Mouse (Mus musculus): Measurements from ENCODE around the gene Adprhl1. TPM values are rescaled to one million over a fixed set of nuclear protein-coding genes. Genes with fewer than 3 reads are reported as not detected.

Adprhl1 gene
- total and polyA plus RNA-seq, 2 experiments from 2014 or later = 252 to 337 TPM

DNA sequence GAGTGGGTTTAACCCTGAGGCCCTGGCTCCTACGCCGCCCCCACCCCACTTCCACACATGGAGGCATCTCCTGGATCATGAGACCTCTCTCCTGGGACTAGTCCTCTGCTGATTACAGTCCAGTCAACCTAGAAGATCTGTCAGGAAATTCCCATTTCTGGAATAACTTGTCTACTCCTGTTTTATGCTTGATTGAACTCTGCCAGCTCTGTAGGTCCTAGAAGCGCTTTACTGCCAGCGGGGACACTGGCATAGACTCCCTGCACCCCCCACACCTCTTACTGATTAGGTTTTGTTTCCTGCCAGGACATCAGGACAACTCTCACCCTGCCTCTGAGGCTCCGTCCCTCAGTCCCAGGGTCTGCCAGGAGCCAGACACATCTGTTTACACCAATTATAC is 56.5 kb downstream of the Adprhl1 start:
- 82% methylated on average over 5 of the region's 5 CpGs for WGBS
- ATAC-seq (ENCODE audit: insufficient read depth, low read depth) (no peak), DNase-seq (ENCODE audit: low spot score) (no peak)
- Histone ChIP-seq H3K27me3 (ENCODE audit: control insufficient read depth, insufficient read depth, low read length) (peaks cover 21% of the 10 kb centered on the region; the same call in 1 of the 2 replicates), H3K9ac (replicated peaks; ENCODE audit: low read depth, low read length) (no peak overlapping the region), H3K4me1 (ENCODE audit: control insufficient read depth, insufficient read depth) (peaks cover 16% of the 10 kb centered on the region; the same call in 1 of the 2 replicates), H3K27ac (ENCODE audit: low read depth) (no peak overlapping the region), H3K4me2 (ENCODE audit: low read depth, low read length) (no peak overlapping the region), H3K36me3 (replicated peaks; ENCODE audit: control insufficient read depth, insufficient read depth, low read length) (no peaks in the 10 kb centered on the region), H3K4me3 (ENCODE audit: low read depth, low read length) (no peak overlapping the region), H3K9me3 (replicated peaks; ENCODE audit: control insufficient read depth, low read length) (no peaks in the 10 kb centered on the region)
- TF ChIP-seq CTCF (IDR thresholded peaks at IDR 0.05; ENCODE audit: low read depth) (no peak), EP300 (IDR thresholded peaks at IDR 0.05; ENCODE audit: low read depth) (no peak)

DNA sequence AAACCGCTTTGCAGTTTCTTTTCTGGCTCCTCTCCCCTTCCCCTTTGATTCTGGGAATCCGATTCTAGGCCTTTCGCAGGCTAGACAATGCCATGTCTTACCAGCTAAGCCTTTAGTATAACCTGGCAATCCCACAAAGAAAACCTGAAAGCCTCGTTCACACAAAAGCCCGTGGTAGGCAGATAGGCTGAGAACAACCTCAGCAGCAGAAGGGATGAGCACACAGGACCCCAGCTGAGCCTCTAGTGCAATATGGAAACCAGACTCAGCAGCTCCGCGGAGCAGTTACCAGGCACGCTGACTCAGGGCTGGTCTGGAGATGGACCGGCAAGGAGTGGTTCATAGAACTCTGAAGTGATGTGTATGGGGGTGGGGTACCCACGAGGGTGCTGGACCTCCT is 59.1 kb downstream of the Adprhl1 start:
- Histone ChIP-seq H3K4me2 (ENCODE audit: low read depth, low read length) (no peak overlapping the region), H3K36me3 (replicated peaks; ENCODE audit: control insufficient read depth, insufficient read depth, low read length) (no peaks in the 10 kb centered on the region), H3K4me3 (ENCODE audit: low read depth, low read length) (no peak overlapping the region), H3K4me1 (ENCODE audit: control insufficient read depth, insufficient read depth) (0 out of 2 replicates have a peak, but pooled peaks cover 2% of the 10 kb centered on the region), H3K9me3 (replicated peaks; ENCODE audit: control insufficient read depth, low read length) (no peaks in the 10 kb centered on the region), H3K27me3 (ENCODE audit: control insufficient read depth, insufficient read depth, low read length) (peaks cover 9% of the 10 kb centered on the region; the same call in 1 of the 2 replicates), H3K9ac (replicated peaks; ENCODE audit: low read depth, low read length) (no peak overlapping the region), H3K27ac (ENCODE audit: low read depth) (no peak overlapping the region)
- TF ChIP-seq EP300 (IDR thresholded peaks at IDR 0.05; ENCODE audit: low read depth) (no peak), CTCF (IDR thresholded peaks at IDR 0.05; ENCODE audit: low read depth) (no peak)
- ATAC-seq (ENCODE audit: insufficient read depth, low read depth) = no peak
- no peak for DNase-seq (ENCODE audit: low spot score)
- 51% methylated on average over 10 of the region's 10 CpGs for WGBS

DNA sequence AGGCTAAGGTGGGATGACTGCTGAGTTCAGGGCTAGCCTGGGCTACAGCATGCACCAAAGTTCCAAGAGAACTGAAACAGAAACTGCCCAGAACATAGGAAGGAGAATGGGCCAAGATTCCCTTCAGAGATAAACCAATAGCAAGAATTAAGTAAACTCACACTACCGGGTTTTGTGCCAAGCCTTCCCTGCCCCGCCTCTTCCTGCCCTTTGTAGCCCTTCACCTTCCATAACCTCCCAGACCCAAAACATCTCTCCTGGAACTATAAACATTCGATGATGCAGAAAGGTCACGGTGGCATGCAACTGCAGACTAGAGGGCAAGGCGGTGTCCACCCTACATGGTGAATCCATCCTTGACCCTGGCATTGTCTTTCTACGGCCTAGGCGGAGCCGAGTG is 63.7 kb downstream of the Adprhl1 start:
- no peak for DNase-seq (ENCODE audit: low spot score)
- H3K4me1 ChIP-seq (ENCODE audit: control insufficient read depth, insufficient read depth) = no peaks in the 10 kb centered on the region
- WGBS = 89% methylated on average over 8 of the region's 8 CpGs
- no peak overlapping the region for H3K4me3 ChIP-seq (ENCODE audit: low read depth, low read length)
- H3K27me3 ChIP-seq (ENCODE audit: control insufficient read depth, insufficient read depth, low read length) = no peaks in the 10 kb centered on the region
- no peak overlapping the region for H3K27ac ChIP-seq (ENCODE audit: low read depth)
- no peaks in the 10 kb centered on the region for H3K9me3 ChIP-seq (replicated peaks; ENCODE audit: control insufficient read depth, low read length)
- H3K4me2 ChIP-seq (ENCODE audit: low read depth, low read length) = no peak overlapping the region
- ATAC-seq (ENCODE audit: insufficient read depth, low read depth) = no peak
- no peak overlapping the region for H3K9ac ChIP-seq (replicated peaks; ENCODE audit: low read depth, low read length)
- TF ChIP-seq EP300 (IDR thresholded peaks at IDR 0.05; ENCODE audit: low read depth) (no peak), CTCF (IDR thresholded peaks at IDR 0.05; ENCODE audit: low read depth) (no peak)
- no peaks in the 10 kb centered on the region for H3K36me3 ChIP-seq (replicated peaks; ENCODE audit: control insufficient read depth, insufficient read depth, low read length)

DNA sequence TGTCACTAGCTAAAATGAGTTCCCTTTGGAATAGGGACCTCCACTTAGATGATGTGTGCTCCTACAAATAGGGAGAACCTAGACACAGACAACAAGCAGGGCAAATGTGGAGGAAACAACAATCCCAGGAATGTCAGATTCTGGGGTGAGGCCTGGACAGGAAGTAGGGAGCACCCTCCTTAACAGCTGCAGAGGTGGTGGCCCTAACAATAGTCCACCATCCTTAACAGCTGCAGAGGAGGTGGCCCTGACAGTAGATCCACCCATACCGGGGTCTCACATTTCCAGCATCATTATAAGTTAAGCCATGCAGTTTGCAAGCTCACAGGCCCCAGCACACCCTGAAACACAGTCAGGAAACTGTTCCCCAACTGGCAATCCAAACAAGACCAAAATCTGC is 65.1 kb downstream of the Adprhl1 start:
- no peaks in the 10 kb centered on the region for H3K4me1 ChIP-seq (ENCODE audit: control insufficient read depth, insufficient read depth)
- H3K4me2 ChIP-seq (ENCODE audit: low read depth, low read length) = no peak overlapping the region
- no peak overlapping the region for H3K9ac ChIP-seq (replicated peaks; ENCODE audit: low read depth, low read length)
- H3K4me3 ChIP-seq (ENCODE audit: low read depth, low read length) = no peak overlapping the region
- DNase-seq (ENCODE audit: low spot score) = no peak
- TF ChIP-seq EP300 (IDR thresholded peaks at IDR 0.05; ENCODE audit: low read depth) (no peak), CTCF (IDR thresholded peaks at IDR 0.05; ENCODE audit: low read depth) (no peak)
- no peaks in the 10 kb centered on the region for H3K36me3 ChIP-seq (replicated peaks; ENCODE audit: control insufficient read depth, insufficient read depth, low read length)
- no peak overlapping the region for H3K27ac ChIP-seq (ENCODE audit: low read depth)
- no peaks in the 10 kb centered on the region for H3K9me3 ChIP-seq (replicated peaks; ENCODE audit: control insufficient read depth, low read length)
- H3K27me3 ChIP-seq (ENCODE audit: control insufficient read depth, insufficient read depth, low read length) = no peaks in the 10 kb centered on the region
- WGBS = 75% methylated on average over 1 of the region's 1 CpGs
- ATAC-seq (ENCODE audit: insufficient read depth, low read depth) = no peak

DNA sequence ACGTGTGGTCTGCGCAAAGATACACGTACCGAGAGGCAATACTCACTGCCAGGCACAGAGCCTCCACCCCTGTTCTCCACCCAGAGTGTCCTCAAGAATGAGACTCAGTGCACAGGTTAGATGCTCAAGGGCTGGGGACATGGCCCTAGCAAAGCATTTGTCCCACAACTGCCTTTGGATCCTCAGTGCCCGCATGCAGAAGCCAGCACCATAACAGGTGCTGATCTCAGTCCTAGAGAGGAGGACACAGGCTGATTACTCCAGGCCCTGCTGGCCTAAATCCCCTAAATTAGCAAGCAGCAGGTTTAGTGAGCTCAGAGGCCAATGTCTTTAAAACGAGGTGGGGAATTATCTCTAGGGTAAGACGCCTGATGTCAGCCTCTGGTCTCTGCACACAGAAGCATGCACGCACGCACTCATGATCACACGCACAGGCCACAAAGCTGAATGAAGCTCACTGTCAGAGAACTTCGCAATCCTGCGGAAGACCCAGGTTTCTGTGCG is 65.9 kb downstream of the Adprhl1 start:
- ATAC-seq (ENCODE audit: insufficient read depth, low read depth) (no peak), DNase-seq (ENCODE audit: low spot score) (no peak)
- no peaks in the 10 kb centered on the region for H3K36me3 ChIP-seq (replicated peaks; ENCODE audit: control insufficient read depth, insufficient read depth, low read length)
- no peaks in the 10 kb centered on the region for H3K4me1 ChIP-seq (ENCODE audit: control insufficient read depth, insufficient read depth)
- H3K27ac ChIP-seq (ENCODE audit: low read depth) = no peak overlapping the region
- H3K9me3 ChIP-seq (replicated peaks; ENCODE audit: control insufficient read depth, low read length) = no peaks in the 10 kb centered on the region
- H3K4me2 ChIP-seq (ENCODE audit: low read depth, low read length) = no peak overlapping the region
- no peak overlapping the region for H3K9ac ChIP-seq (replicated peaks; ENCODE audit: low read depth, low read length)
- no peaks in the 10 kb centered on the region for H3K27me3 ChIP-seq (ENCODE audit: control insufficient read depth, insufficient read depth, low read length)
- H3K4me3 ChIP-seq (ENCODE audit: low read depth, low read length) = no peak overlapping the region
- WGBS = 87% methylated on average over 13 of the region's 13 CpGs
- TF ChIP-seq EP300 (IDR thresholded peaks at IDR 0.05; ENCODE audit: low read depth) (no peak), CTCF (IDR thresholded peaks at IDR 0.05; ENCODE audit: low read depth) (no peak)

DNA sequence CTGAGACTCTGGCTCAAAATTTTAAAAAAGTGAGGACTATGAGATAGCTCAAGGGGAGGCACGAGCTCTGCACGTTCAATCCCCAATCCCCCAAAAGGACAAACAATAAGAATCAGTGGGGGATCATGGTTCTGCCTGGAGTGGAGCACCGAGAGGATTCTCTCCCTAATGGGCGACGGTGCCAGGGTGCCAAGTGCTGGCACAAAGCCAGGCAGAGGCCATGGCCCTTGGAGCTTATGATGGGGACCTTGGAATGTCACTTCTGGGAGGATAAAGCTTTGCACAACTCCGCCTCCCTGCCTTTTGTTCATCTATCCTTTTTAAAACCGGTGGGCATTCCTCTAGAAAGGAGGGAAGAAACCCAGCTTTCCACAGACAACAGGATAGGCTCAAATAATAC is 66.3 kb downstream of the Adprhl1 start:
- 71% methylated on average over 7 of the region's 7 CpGs for WGBS
- H3K4me1 ChIP-seq (ENCODE audit: control insufficient read depth, insufficient read depth) = no peaks in the 10 kb centered on the region
- H3K4me3 ChIP-seq (ENCODE audit: low read depth, low read length) = no peak overlapping the region
- H3K9ac ChIP-seq (replicated peaks; ENCODE audit: low read depth, low read length) = no peak overlapping the region
- ATAC-seq (ENCODE audit: insufficient read depth, low read depth) (no peak), DNase-seq (ENCODE audit: low spot score) (no peak)
- no peaks in the 10 kb centered on the region for H3K9me3 ChIP-seq (replicated peaks; ENCODE audit: control insufficient read depth, low read length)
- H3K27me3 ChIP-seq (ENCODE audit: control insufficient read depth, insufficient read depth, low read length) = no peaks in the 10 kb centered on the region
- H3K36me3 ChIP-seq (replicated peaks; ENCODE audit: control insufficient read depth, insufficient read depth, low read length) = no peaks in the 10 kb centered on the region
- no peak overlapping the region for H3K4me2 ChIP-seq (ENCODE audit: low read depth, low read length)
- H3K27ac ChIP-seq (ENCODE audit: low read depth) = no peak overlapping the region
- TF ChIP-seq CTCF (IDR thresholded peaks at IDR 0.05; ENCODE audit: low read depth) (no peak), EP300 (IDR thresholded peaks at IDR 0.05; ENCODE audit: low read depth) (no peak)
